Mouse (Mus musculus) frontal cortex, adult 2 months (tissue): ENCODE results near the gene Ubxn10. TPM values are rescaled to one million over a fixed set of nuclear protein-coding genes. Genes with fewer than 3 reads are reported as not detected.

Source experiments
- DNase-seq, 2 experiments: peaks; one replicate each; pipeline ENCODE4 v3.0.0; 2022; ENCODE audit warnings: low spot score in 1 of 2; ENCODE audit errors: extremely low spot score in 1 of 2
- polyA plus RNA-seq: library from polyadenylated mRNA; depleted of rRNA; stranded (reverse); fragments of >200 nt; gene quantifications from 2 replicates; pipeline ENCODE4 v1.2.3, GENCODE M21; 2012; rRNA removed

Gene Ubxn10
- 1.2 and 1.4 TPM in 2 replicates for polyA plus RNA-seq

- DNase-seq, result no peak
Measured at GRCm38 (mm10) chr4:138737031-138737430, at the start of gene Ubxn10. Ubxn10 (minus strand) TSS chr4:138737167.

GRCm38 (mm10) chr4:138786141-138786540 is 49.2 kb upstream of the Ubxn10 start:
- peak in 1 of 2 experiments; percentile 63 for DNase-seq

GRCm38 (mm10) chr4:138785721-138786120 is 48.8 kb upstream of the Ubxn10 start:
- DNase-seq, result no peak

- DNase-seq, result peak; percentile 61 to 83
Measured at GRCm38 (mm10) chr4:138782098-138782497, 45.1 kb upstream of the Ubxn10 start.

- no peak for DNase-seq
Measured at GRCm38 (mm10) chr4:138780300-138780699, 43.3 kb upstream of the Ubxn10 start.

- DNase-seq, result no peak
Measured at GRCm38 (mm10) chr4:138777417-138778407, 40.7 kb upstream of the Ubxn10 start.

GRCm38 (mm10) chr4:138775435-138775834 is 38.5 kb upstream of the Ubxn10 start, which contains the start of gene Pla2g2d:
Pla2g2d (plus strand) TSS chr4:138775735.
- DNase-seq, result no peak

GRCm38 (mm10) chr4:138772386-138772785 is 35.4 kb upstream of the Ubxn10 start:
- no peak for DNase-seq

- no peak for DNase-seq
Measured at GRCm38 (mm10) chr4:138771970-138772369, 35.0 kb upstream of the Ubxn10 start.

GRCm38 (mm10) chr4:138762266-138762665 is 25.3 kb upstream of the Ubxn10 start:
- DNase-seq, result no peak

- no peak for DNase-seq
Measured at GRCm38 (mm10) chr4:138757416-138757815, 20.4 kb upstream of the Ubxn10 start, which contains the start of gene Pla2g2f. Pla2g2f (minus strand) TSS chr4:138757626.

GRCm38 (mm10) chr4:138755983-138756382 is 19.0 kb upstream of the Ubxn10 start:
- DNase-seq, result no peak

GRCm38 (mm10) chr4:138755439-138755838 is 18.5 kb upstream of the Ubxn10 start:
- no peak for DNase-seq

GRCm38 (mm10) chr4:138754432-138754831 is 17.5 kb upstream of the Ubxn10 start:
- no peak for DNase-seq

- no peak for DNase-seq
Measured at GRCm38 (mm10) chr4:138753608-138754007, 16.6 kb upstream of the Ubxn10 start.

- no peak for DNase-seq
Measured at GRCm38 (mm10) chr4:138752603-138753002, 15.6 kb upstream of the Ubxn10 start.

- DNase-seq, result peak in 1 of 2 experiments; percentile 84
Measured at GRCm38 (mm10) chr4:138748369-138749072, 11.6 kb upstream of the Ubxn10 start.

- peak in 1 of 2 experiments; percentile 69 for DNase-seq
Measured at GRCm38 (mm10) chr4:138747851-138748250, 10.9 kb upstream of the Ubxn10 start.

- DNase-seq, result peak in 1 of 2 experiments; percentile 40
Measured at GRCm38 (mm10) chr4:138746866-138747265, 9.9 kb upstream of the Ubxn10 start.

GRCm38 (mm10) chr4:138745884-138746283 is 8.9 kb upstream of the Ubxn10 start:
- DNase-seq, result no peak
